Mouse (Mus musculus): Measurements from ENCODE around the gene Btg4.

Btg4 gene

DNA sequence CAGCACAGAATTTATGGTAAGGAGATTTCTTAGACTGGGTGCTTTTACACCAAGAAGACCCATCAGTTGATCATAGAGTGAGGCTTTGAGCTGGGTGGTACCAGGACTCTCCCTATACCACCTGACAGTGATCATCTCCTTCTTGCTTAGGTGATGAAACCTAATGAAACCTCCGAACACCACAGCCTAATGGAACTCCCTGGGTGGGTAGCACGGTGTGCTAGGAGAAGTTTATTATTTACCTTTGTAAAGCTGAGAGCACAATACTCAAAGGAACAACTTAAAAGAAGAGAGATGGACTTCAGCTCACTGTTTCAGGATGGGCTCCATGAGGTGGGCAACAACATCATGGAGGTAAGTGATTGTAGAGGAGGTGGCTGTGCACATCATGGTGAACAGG is at the start of gene Btg4:
Btg4 (plus strand) TSS at position 301 of the 400 bp plus-strand sequence.
- DNase-seq, result no peak

DNA sequence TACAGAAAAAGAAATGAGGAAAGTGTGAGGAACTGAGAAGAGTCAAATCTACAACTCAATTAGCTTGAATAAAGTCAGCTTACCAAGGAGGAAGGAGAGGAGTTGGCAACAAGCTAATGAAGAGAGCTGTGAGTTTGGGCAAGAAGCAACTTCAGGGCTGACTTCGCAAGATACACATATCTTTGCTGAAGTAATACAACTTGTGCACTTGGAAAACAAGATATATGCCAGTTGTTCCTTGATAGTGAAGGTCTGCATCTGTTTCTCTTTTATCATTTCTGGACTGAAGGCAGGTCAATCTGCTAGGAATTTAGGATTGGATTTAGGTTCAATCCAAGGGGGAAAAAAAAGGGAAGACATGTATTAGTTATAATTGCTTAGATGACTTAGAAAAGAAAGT is 47.1 kb upstream of the Btg4 start:
- no peak for DNase-seq

DNA sequence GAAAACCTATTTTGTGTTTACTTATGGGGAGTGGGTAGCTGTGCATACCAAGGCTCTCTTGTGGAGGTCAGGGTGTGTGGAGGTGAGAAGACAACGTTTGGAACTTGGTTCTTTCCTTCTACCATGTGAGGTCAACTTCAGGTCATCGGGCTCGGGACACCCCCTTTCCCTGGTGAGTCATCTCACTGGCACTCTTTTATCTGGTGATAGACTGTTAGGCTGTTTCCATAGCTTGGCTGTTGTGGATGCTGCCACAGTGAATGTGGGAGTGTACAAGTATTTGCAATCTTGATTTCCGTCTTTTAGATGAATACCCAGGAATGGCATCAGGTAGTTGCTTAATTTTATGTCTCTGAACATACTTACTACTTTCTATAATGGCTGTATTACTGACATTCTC is 45.0 kb upstream of the Btg4 start:
- no peak for DNase-seq

DNA sequence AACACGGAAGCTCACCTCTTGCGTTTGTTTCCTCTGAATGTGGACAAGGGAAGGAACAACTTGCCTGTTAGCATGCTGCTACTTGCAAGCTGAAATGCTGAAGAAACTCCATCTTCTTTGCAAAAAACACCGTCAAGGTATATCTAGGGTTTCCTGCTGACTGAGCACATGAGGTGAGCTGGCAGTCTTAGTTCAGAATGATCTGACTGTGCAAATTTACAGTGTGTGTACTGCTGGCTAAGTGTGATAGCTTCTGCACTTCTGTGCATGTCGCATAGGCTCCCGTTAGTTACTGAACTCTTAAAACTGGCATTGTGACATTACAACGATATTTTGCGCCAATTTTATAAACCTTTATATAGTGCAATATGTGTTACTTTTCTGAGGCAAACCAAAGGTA is 41.0 kb upstream of the Btg4 start:
- no peak for DNase-seq

DNA sequence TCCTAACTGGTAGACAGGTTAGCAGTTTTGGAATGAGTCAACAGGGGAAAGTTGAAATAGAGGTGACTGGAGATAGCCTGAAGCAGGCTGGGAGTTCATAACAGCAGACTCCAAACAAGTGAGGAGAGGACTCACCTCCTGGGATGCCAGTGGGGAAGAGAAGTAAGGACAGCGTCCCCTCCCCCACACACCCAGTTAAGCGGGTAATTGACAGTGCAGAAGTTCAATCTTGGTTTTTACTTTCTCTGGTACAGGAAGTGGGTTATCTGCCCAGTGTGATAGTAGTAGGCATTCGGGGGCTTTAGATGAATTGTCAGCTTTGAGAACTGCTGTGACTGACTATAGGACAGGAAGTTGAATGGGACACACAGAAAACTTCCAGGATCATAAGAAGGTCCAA is 40.4 kb upstream of the Btg4 start:
- no peak for DNase-seq

DNA sequence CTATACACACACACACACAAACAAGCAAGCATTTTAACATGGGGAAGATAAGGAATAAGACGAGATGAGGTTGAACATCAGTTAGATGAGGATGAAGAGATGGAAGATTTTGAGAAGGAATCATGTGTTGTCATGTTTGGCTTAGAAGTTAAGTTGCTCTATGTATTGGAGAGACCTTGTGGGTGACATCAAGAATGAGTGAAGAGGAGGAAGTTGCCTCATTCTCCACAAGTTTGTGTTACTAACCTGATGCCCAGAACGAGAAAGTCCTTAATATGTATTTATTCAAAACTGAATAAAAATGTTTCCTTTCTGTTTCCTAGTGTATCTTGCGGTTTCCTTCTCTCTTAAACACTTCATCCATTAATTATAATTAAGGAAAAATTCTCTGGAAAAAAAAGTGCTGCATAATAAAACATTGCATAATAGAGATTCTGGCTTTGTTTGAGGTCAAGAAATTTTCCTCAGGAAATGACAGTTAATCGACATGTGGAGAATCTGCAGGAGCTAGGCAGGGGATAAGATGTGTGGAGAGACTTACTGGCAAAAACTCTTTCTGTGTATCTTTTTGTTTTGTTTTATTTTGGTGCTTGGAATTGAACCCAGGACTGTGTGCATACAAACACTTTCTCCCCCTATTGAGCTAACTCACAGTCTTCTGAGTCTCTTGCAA is 39.4 kb upstream of the Btg4 start:
- DNase-seq, result no peak

DNA sequence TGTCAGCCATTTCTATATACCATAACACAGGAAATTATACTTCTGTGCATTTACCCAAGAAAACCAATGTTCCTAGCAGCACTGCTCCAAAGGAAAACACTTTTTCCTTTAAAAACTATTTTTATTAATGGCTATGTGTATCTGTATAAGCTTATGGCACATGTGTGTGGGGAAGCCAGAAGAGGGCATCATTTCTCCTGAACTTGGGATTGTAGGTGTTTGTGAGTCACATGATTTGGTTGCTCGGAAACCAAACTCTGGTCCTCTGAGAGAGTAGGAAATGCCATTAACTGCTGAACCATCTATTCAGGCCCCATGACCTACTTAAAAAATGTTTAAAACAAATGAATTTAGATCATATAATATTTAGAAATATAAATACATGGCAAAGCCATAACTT is 33.7 kb upstream of the Btg4 start:
- DNase-seq, result no peak

DNA sequence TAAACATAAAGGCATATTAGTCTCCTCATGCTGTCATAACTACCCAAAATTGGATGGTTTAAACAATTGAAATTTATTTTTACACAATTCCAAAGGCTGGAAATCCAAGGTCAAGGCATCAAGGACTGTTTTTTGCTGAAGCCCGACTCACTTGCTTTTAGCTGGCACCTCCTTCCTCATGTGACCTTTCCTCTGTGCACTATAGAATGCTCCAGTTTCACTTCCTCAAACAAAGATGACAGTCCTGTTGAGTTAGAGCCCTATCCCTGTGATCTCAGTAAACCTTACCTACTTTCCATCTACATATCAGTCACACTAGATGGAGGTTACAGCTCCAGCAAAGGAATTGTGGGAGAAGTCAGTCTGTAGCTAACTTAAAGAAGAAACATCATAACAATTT is 30.6 kb upstream of the Btg4 start:
- no peak for DNase-seq

DNA sequence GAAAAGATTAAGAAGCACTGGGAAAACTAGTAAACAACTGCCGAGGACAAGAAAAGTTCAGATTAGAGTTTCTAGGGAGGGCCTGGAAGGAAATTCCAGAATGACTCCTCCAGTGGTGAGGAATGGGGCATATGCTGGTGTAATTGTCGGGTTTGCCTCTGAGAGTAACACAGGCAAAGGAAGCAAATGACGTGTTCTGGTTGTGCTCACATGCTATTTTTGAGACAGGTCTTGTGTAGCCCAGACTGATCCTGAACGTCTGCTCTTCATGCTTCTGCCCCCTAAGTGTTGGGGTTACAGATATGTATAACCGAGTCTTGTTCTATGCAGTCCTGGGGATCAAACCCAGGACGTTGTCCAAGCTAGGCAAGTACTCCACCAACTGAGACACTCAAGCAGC is 29.1 kb upstream of the Btg4 start:
- no peak for DNase-seq

DNA sequence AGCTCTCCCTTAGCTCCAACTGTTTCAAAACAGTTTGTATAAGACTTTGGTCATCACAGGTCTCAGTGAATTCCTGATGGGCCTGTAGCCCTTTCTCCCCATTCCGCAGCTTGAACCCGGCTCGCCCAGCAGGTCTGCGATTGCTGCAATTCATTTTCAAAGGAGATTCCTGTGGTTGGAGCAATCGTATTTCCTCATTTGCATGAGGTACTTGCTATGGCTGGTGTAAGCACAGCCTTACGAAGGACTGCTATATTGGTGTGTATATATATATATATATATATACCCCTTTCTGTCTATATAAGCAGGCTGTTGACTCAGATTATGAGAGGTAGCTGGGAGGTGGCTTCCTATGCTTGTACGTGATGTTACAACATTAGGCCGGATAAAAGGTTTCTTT is 28.4 kb upstream of the Btg4 start:
- no peak for DNase-seq

DNA sequence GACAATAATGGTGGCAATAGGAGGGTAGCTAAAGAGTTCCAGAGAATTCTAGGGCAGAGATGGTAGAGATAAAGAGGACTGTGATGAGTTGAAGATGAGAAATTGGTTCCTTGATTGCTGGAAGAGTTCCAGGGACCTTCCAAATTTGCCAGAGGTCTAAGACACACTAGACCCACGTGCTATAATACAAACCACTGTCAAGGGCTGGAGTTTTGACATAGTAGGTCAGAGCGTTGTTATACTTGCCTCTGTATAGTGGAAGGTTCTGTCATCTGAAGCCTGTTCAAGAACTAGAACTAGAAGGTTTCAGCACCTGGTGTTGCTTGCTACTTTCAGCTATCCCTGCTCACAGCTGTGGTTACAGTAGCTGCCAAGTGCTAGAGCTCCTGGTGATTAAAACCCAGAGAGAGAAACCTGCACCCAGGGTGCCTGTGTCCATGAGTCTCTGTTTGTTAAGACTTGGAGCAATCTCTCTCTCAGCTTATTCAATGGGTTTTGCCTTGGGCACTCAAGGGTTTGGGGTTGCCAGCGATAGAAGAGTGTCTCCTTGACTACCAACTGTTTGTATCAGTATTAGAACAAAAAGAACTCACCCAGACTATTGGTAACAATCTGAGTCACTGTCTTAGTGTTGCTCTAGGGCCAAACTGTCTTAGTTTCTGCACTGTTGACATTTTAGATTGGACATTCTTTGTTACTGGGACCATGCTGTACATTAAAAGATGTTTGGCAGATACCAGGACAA is 27.7 kb upstream of the Btg4 start:
- DNase-seq, result no peak

DNA sequence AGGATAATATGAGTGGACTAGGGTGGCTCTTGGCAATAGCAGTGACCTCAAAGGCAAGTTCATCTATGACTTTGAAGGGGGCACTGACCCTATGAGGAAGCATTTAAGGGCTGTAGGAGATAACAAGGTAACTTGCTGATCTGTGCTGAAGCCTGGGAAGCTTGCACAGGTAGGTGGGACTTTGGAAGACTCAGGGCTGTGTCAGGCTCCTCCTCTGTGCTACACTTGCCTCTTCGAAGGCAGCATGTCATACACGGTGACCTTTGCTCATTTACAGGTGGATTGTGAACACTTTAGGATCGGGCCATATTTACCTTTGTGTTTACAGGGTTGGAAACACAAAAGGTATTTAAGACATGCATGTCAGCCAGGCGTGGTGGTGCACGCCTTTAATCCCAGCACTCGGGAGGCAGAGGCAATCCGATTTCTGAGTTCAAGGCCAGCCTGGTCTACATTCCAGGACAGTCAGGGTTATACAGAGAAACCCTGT is 19.2 kb upstream of the Btg4 start:
- DNase-seq, result no peak

DNA sequence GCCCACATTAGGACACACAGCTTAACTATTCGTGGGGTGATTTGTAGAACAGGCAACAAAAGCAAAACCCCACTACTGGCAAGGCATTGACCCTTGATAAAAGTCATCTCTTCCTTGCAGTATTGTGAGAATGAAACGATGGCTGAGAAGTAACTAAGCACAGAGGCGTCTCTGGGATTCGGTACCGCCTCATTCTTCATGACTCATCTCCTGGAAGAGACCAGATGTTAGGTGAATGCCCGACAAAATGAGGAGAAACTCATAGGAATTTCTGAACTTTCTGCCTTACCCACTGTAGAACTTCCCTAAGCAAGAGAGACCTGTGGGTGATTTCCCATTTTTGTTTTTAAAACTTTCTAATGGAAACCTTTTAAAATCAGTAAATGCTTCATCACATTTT is 18.6 kb upstream of the Btg4 start:
- no peak for DNase-seq

DNA sequence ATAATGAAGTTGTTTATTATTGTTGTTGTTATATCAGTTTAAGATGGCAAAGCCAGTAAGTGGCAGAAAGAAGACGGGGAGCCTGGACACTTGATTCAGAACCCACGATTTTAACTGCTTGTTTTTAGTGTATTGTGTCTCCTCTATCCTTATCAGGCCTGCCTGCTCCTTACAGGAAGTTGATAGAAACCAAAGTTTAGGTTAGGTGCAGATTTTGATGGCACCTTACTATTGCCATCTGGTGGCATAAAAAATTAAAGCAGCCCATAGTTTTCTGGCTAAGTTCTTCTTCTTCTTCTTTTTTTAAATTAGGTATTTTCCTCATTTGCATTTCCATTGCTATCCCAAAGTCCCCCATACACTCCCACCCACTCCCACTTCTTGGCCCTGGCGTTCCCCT is 8.5 kb upstream of the Btg4 start:
- no peak for DNase-seq

DNA sequence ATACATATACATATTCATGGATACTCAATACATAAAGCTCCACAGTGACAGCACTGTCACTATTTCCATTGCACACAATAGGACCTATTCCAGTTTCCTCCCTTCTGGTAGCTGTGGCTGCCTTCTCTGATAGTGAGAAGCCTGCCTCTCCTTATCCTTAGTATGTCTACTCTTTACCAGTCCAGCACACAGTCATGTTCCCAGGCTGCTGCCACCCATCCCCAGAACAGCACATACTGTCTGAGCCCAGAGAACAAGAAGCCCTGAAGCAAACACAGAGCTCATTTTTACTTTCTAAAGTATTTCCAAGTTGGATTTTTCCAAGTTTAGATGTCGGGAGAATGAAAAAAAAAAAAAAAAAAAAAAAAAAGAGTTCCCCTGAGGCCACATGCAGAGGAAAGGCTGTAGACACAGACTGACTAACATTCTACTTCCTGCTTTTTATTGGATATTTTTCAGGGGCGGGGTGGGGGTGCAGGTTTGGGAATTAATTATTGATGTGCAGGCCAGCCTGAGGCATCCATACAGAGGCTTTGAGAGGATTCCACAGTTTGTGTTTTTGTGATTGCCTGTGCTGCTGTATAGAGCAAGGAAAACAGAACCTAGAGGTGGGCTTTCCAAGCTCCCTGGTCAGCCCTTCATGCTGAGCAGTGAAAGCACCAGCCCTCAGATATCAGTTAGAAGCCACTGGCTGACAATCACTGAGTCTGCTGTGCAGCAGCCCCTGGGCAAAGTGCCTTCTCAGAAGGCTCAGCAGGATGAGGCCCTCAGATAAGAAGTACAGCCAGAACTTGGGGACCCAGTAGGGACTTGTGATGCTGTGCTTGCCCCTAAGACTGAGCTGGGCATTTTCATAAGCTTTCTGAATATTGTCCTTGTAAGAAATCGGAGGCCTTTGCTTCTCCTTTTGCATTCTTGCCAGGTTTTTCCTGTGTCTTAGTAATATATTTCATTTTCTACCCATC is 4.1 kb upstream of the Btg4 start:
- DNase-seq, result no peak

DNA sequence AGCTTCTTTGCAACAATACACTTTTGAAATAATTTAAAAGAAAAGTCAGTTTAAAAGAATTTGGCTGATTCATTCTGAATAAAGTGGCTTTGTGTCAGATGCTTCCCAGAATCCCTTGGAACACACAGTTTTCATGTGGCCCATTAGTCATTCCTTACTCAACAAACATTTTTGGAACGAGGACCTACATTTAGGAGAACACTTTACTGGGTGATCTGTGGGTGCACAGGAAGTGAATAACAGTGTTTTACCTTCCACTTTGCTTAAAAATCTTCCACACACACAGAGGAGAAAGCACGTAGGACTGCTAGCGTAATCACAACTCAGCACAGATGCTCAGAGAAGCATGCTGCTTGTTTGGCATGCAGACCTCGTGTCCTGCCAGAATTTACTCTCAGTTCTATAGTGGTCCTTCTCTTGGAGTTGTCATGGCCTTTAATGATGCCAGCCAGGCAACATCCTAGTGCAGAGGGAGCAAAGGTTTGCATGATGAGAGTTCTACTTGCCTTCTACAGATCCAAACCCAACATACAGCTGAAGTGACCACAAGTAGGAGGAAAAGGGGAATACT is 1.7 kb upstream of the Btg4 start:
- no peak for DNase-seq

DNA sequence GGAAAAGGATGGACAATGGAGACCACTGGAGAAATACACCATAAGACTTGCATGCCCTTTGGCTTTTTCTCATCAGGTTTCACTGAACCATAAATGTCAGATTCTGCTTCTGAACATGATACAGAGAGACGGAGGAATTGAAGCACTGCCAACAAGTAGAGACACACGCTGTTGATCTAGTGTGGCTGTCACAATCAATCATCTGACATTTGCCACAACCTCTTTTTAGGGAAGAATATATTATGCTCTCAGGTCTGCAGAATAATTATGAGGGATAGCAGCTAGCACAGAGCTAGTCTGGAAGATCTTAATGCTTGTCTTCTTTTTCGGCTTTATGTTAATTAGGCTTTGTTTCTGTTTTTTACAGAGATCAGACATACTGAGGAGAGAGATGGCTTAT is 7.5 kb downstream of the Btg4 start:
- no peak for DNase-seq

DNA sequence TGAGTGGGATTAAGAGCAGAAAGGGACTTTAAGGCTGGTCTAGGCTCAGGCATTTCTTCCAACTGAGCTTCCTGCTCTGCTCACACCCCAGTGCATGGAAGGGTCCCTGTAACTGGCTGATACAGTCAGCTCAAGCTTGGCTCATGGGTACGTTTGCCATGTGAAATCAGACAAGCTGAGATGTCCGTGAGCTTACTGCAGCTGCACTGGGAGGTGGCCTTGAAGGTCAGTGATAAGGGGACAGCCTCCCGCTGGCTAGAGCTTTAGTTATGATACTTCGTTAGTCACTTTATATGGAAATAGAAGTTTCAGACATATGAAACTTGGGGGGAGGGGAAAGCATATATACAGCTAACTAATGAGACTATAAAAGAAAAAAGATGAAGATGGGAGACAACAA is 10.1 kb downstream of the Btg4 start:
- DNase-seq, result no peak

DNA sequence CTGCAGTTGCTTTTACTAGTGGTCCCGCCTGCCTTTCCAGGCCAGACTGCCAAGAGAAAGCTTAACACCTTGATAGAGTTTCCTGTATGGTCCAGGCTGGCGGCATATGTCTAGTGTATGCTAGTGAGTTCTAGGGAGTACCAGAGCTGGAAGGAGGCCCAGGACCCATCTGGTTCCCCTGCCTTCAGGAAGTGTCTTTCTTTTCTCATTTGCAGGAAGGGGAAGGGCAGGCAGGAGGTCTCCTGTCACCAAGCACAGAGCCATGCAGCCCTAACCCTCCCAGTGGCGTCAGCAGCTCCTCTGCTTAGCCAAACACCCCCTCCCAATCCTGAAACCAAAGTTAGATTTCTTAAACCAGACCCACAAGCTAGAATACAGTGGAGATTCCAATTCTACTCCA is 15.1 kb downstream of the Btg4 start:
- DNase-seq, result peak; percentile 72 to 79

DNA sequence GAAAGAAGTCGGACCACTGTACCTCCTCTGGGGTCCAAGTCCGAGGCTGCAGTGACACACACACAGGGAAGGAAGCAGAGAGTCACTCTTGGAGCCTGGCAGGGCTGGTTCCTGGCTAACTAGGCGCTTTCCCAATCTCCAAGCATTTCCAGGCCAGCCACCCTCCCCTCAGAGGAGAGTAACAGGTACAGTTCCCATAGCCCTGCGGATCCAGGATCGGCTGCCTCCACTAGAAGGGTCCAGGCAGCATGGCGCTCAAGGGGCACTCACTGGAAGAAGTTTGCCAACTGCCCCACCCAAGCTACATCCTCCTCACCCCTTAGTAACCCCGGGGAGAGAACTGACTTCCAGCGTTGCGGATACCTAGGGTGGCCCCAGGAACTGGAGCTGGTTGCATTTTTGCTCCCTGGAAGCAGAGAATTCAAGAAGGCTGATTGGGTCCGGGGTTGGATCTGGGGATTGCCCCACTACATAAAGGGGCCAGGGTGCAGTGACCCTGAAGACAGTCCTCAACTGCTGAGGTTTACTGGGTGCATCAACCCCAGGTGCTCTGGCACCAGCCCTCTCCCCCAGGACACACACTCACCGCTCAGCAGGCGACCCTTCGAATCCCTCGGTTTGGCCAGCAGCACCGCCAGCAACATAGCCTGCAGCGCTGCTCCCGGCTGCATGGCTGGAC is 15.7 kb downstream of the Btg4 start:
- DNase-seq, result peak; percentile 58 to 59

DNA sequence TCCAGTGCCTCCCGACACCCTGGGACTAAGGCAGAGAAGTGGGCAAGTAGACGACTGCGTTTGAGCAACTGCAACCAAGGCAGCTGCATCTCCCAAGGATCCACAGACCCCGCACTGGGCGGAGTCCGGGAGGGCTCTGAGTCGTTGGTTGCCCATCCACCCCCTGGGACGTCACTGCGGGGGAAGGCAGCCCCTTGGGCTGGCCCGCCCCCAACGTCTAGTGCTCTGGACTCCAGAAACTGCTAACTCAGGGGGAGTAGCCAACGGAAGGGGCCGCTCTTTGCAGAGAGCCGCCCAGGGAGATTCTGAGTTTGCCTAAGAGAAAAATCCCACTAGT is 16.2 kb downstream of the Btg4 start, which contains the start of gene Layn:
Layn (minus strand) TSS at position 116 of the 337 bp plus-strand sequence.
- peak; percentile 42 to 56 for DNase-seq

DNA sequence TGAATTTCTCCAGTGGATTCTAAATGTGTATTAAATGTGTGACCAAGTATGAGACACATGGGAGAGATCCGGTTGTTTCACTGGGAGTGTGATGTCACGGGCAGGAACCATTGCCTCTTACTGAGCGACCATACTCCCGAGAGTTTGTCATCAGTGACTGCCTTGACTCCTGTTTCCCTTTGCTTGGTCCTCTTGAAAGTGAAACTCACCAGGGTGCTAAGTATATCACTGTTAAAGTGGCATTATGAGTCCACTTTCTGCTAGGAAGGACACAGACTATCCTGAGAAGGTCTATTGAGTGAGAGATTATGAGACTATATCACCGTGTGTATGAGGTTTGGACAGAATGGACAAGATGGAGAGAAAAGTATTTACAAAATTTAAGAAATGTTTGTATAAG is 20.9 kb downstream of the Btg4 start:
- DNase-seq, result no peak

DNA sequence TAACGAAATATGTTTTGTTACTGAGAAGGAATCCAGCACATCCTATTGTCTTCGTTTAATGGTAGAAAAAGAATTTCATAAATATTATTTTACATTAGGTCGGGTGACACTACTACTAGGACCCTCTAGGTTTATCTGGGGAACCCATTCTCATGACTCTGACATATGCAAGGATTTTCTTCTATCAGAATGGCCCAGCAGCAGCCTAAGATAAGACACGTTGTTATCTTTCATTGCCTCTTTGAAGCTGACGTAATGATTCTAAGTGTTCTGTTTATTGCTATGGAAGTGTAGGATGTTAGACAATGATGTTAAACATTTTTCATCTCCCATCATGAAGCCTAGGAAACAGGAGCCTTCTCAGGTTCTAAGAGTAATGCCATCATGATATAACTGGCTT is 33.0 kb downstream of the Btg4 start:
- no peak for DNase-seq
